Mouse (Mus musculus) stomach, postnatal 0 days (tissue): ENCODE data around the gene Haao.

Source experiments
- CTCF ChIP-seq: IDR thresholded peaks from 2 replicates; pipeline ENCODE4 v1.5.1; 2016; ENCODE audit warnings: antibody characterized with exemption, low read depth, mild to moderate bottlenecking, moderate library complexity
- EP300 ChIP-seq: optimal IDR thresholded peaks from 2 replicates; pipeline ENCODE3; 2016; ENCODE audit warnings: antibody characterized with exemption

- TF ChIP-seq EP300, result no peak
- no peak for TF ChIP-seq CTCF
Measured at GRCm38 (mm10) chr17:83792388-83792787, 55.4 kb downstream of the Haao start.
